Mouse (Mus musculus) lung, postnatal 0 days (tissue): ENCODE data around the gene Gm4847.

Experiments
- CTCF ChIP-seq: IDR thresholded peaks from 2 replicates; pipeline ENCODE4 v1.5.1; 2016; ENCODE audit warnings: antibody characterized with exemption, mild to moderate bottlenecking
- EP300 ChIP-seq: IDR thresholded peaks from 2 replicates; pipeline ENCODE4 v1.6.1; 2016; ENCODE audit warnings: antibody characterized with exemption, mild to moderate bottlenecking, control low read depth

- no peak for TF ChIP-seq CTCF
- no peak for TF ChIP-seq EP300
These were observed 34.3 kb upstream of the Gm4847 start, which contains the start of gene Fmo9 for GRCm38 (mm10) chr1:166681745-166682144.
